In genomic region chr8:108712607-108713006, GRCm38 (mm10) we compare ENCODE assay signal across 8 mouse cellular contexts.
A peak's percentile ranks its signal among the peaks of the same experiment; 100 is the strongest.
DNase-seq lines count a peak whose midpoint lies in the region; ATAC-seq and TF ChIP-seq lines count a peak whose summit lies in the region.
"Had no signal": no experiment of that assay in that cellular context is flagged by ENCODE, and none has a peak within 500 bp of the region (broad histone marks: within the 10 kb centered on the region; RNA-seq: fewer than 3 reads in every experiment).

No protein-coding gene starts in this region.

- no peak for TF ChIP-seq EP300 in stomach, postnatal 0 days (optimal IDR thresholded peaks at IDR 0.05)

- DNase-seq in lung, postnatal 4 days = no peak
- DNase-seq in forebrain, postnatal 0 days = no peak
- DNase-seq in limb, embryonic 14.5 days (ENCODE audit: low spot score) = no peak
- DNase-seq in stomach, postnatal 0 days (ENCODE audit: low spot score) = no peak
- DNase-seq in cerebellum, adult 8-10 months = no peak
- DNase-seq in right cerebral cortex, postnatal 36 days (ENCODE audit: low spot score in 2 of 2) = no peak

- H3K27me3 ChIP-seq in lung, embryonic 15.5 days = no peaks in the 10 kb centered on the region
- 0 out of 2 replicates have a peak, but pooled peaks cover 3% of the 10 kb centered on the region for H3K27me3 ChIP-seq in forebrain, postnatal 0 days (ENCODE audit: insufficient read depth, low read length)
- H3K27me3 ChIP-seq in limb, embryonic 14.5 days (ENCODE audit: control insufficient read depth, insufficient read depth, low read length) = no peaks in the 10 kb centered on the region
- no peaks in the 10 kb centered on the region for H3K27me3 ChIP-seq in stomach, postnatal 0 days (ENCODE audit: control insufficient read depth, insufficient read depth, low read length)
- H3K27me3 ChIP-seq: Patski had no signal

- H3K27ac ChIP-seq in lung, embryonic 15.5 days = peak overlapping the region; percentile 24
- H3K27ac ChIP-seq in forebrain, postnatal 0 days (ENCODE audit: low read depth, low read length) = no peak overlapping the region
- peak overlapping the region; percentile 97 for H3K27ac ChIP-seq in limb, embryonic 14.5 days (replicated peaks; ENCODE audit: low read depth, low read length)
- peak overlapping the region; percentile 84 for H3K27ac ChIP-seq in stomach, postnatal 0 days (replicated peaks)

- peaks cover 92% of the 10 kb centered on the region for H3K4me1 ChIP-seq in lung, embryonic 15.5 days
- H3K4me1 ChIP-seq in forebrain, postnatal 0 days (ENCODE audit: insufficient read depth) = no peaks in the 10 kb centered on the region
- peaks cover 77% of the 10 kb centered on the region for H3K4me1 ChIP-seq in limb, embryonic 14.5 days (ENCODE audit: control insufficient read depth, insufficient read depth, low read length)
- H3K4me1 ChIP-seq in stomach, postnatal 0 days (replicated peaks; ENCODE audit: control insufficient read depth, insufficient read depth) = peaks cover 17% of the 10 kb centered on the region

- TF ChIP-seq POLR2A in limb, embryonic 14.5 days (IDR thresholded peaks at IDR 0.05; ENCODE audit: borderline replicate concordance, extremely low read depth, insufficient read depth, insufficient read length) = no peak

- no peak for TF ChIP-seq CTCF in forebrain, postnatal 0 days (IDR thresholded peaks at IDR 0.05; ENCODE audit: low read depth)
- TF ChIP-seq CTCF in stomach, postnatal 0 days (IDR thresholded peaks at IDR 0.05; ENCODE audit: low read depth) = no peak

- H3K9ac ChIP-seq in lung, embryonic 15.5 days = 0 out of 2 replicates have a peak overlapping the region, but pooled peaks have one; percentile 6
- H3K9ac ChIP-seq in forebrain, postnatal 0 days = no peak overlapping the region
- peak overlapping the region; percentile 94 for H3K9ac ChIP-seq in limb, embryonic 14.5 days (ENCODE audit: low read depth, low read length, severe bottlenecking)
- peak overlapping the region; percentile 50; the same call in 1 of the 2 replicates for H3K9ac ChIP-seq in stomach, postnatal 0 days (ENCODE audit: low read length)

- no peak overlapping the region for H3K4me3 ChIP-seq in lung, embryonic 15.5 days
- no peak overlapping the region for H3K4me3 ChIP-seq in forebrain, postnatal 0 days (ENCODE audit: low read depth, low read length)
- H3K4me3 ChIP-seq in limb, embryonic 14.5 days (replicated peaks; ENCODE audit: low read length) = peak overlapping the region; percentile 80
- no peak overlapping the region for H3K4me3 ChIP-seq in stomach, postnatal 0 days (ENCODE audit: low read depth, low read length)

- no peaks in the 10 kb centered on the region for H3K36me3 ChIP-seq in lung, embryonic 15.5 days
- no peaks in the 10 kb centered on the region for H3K36me3 ChIP-seq in forebrain, postnatal 0 days (ENCODE audit: insufficient read depth)
- H3K36me3 ChIP-seq in limb, embryonic 14.5 days (ENCODE audit: control insufficient read depth, insufficient read depth, low read length) = no peaks in the 10 kb centered on the region
- H3K36me3 ChIP-seq in stomach, postnatal 0 days (ENCODE audit: control insufficient read depth, insufficient read depth, low read length) = no peaks in the 10 kb centered on the region

- peak overlapping the region; percentile 37 for H3K4me2 ChIP-seq in lung, embryonic 15.5 days
- H3K4me2 ChIP-seq in forebrain, postnatal 0 days (ENCODE audit: low read depth) = peak overlapping the region; percentile 26; the same call in 1 of the 2 replicates
- peak overlapping the region; percentile 92 for H3K4me2 ChIP-seq in limb, embryonic 14.5 days (replicated peaks; ENCODE audit: low read depth, low read length, severe bottlenecking)
- peak overlapping the region; percentile 49 for H3K4me2 ChIP-seq in stomach, postnatal 0 days (replicated peaks; ENCODE audit: low read depth)

- WGBS in lung, embryonic 15.5 days = 36% methylated on average over 4 of the region's 4 CpGs
- 57% methylated on average over 4 of the region's 4 CpGs for WGBS in forebrain, postnatal 0 days
- WGBS in limb, embryonic 14.5 days = 41% methylated on average over 4 of the region's 4 CpGs
- WGBS in stomach, postnatal 0 days = 43% methylated on average over 4 of the region's 4 CpGs

- H3K9me3 ChIP-seq in lung, embryonic 15.5 days = no peaks in the 10 kb centered on the region
- no peaks in the 10 kb centered on the region for H3K9me3 ChIP-seq in forebrain, postnatal 0 days (ENCODE audit: low read length)
- H3K9me3 ChIP-seq in limb, embryonic 14.5 days (ENCODE audit: control insufficient read depth, low read length) = no peaks in the 10 kb centered on the region
- no peaks in the 10 kb centered on the region for H3K9me3 ChIP-seq in stomach, postnatal 0 days (ENCODE audit: control insufficient read depth, low read length)

- no peak for ATAC-seq in lung, embryonic 15.5 days (ENCODE audit: borderline replicate concordance, extremely low read depth, low FRiP score, low TSS enrichment)
- no peak for ATAC-seq in forebrain, postnatal 0 days
- no peak for ATAC-seq in limb, embryonic 14.5 days (ENCODE audit: low FRiP score, low read depth)
- no peak for ATAC-seq in stomach, postnatal 0 days (ENCODE audit: low FRiP score, low TSS enrichment)
- ATAC-seq: Patski had no signal

Comparison
In these comparisons a context has a peak if more than half of its experiments do, and no peak if none do; other contexts are left out.
1. H3K4me2 ChIP-seq: peak in every context shown above with its lines; median percentile 92 in limb, embryonic 14.5 days; 49 in stomach, postnatal 0 days; 37 in lung, embryonic 15.5 days; 26 in forebrain, postnatal 0 days.